Mouse (Mus musculus) liver, embryonic 13.5 days (tissue): ENCODE data around the gene Rtn4rl1. TPM values are rescaled to one million over a fixed set of nuclear protein-coding genes. Genes with fewer than 3 reads are reported as not detected.
A peak's percentile ranks its signal among the peaks of the same experiment; 100 is the strongest.
"Not testable (repeated sequence)": the region's sequence is repeated elsewhere in the genome, so short reads cannot be mapped to it uniquely, and the experiment has no call there.

Experiments
- ATAC-seq: fragments of 200-750 bp; cut with Nextera tagmentation; 2 replicates; pipeline ENCODE4 v1.8.0; 2017; ENCODE audit warnings: low read depth, mild to moderate bottlenecking, moderate number of reproducible peaks, moderate library complexity
- DNase-seq: peaks from one replicate; pipeline ENCODE4 v3.0.0; 2022
- H3K27ac ChIP-seq: fragments of 300-500 bp; sonication (generic); 2 replicates; pipeline ENCODE4 v1.5.1; 2015; ENCODE audit warnings: moderate library complexity, mild to moderate bottlenecking, inconsistent platforms
- H3K27me3 ChIP-seq: fragments of 300-500 bp; sonication (generic); 2 replicates; pipeline ENCODE4 v1.6.1; 2015; ENCODE audit warnings: mild to moderate bottlenecking, inconsistent platforms
- H3K36me3 ChIP-seq: fragments of 300-500 bp; sonication (generic); 2 replicates; pipeline ENCODE4 v1.6.1; 2015; ENCODE audit warnings: mild to moderate bottlenecking, inconsistent platforms
- H3K4me1 ChIP-seq: fragments of 300-500 bp; sonication (generic); replicated peaks from 2 replicates; pipeline ENCODE4 v1.6.1; 2015; ENCODE audit warnings: inconsistent platforms
- H3K4me2 ChIP-seq: fragments of 300-500 bp; sonication (generic); 2 replicates; pipeline ENCODE4 v1.6.1; 2015; ENCODE audit warnings: inconsistent platforms, mild to moderate bottlenecking, moderate library complexity
- H3K4me3 ChIP-seq: fragments of 300-500 bp; sonication (generic); replicated peaks from 2 replicates; pipeline ENCODE4 v1.5.1; 2015; ENCODE audit warnings: mild to moderate bottlenecking, inconsistent platforms
- H3K9ac ChIP-seq: fragments of 300-500 bp; sonication (generic); 2 replicates; pipeline ENCODE4 v1.6.1; 2015; ENCODE audit warnings: mild to moderate bottlenecking, inconsistent platforms
- H3K9me3 ChIP-seq: fragments of 300-500 bp; sonication (generic); replicated peaks from 2 replicates; pipeline ENCODE4 v1.6.1; 2016; ENCODE audit warnings: inconsistent platforms
- WGBS: fragments of 180-500 bp; shearing (Covaris S2); methylation state at CpG from one replicate; pipeline ENCODE4 v1.1.7; 2015; ENCODE audit not compliant: insufficient replicate concordance; 5-methylcytosine and 5-hydroxymethylcytosine counted together
- polyA plus RNA-seq: library from polyadenylated mRNA; unstranded; fragments of >200 nt; fragmentation: Nextera tagmentation; extraction: Ambion mirVana; gene quantifications from 2 replicates; pipeline ENCODE4 v1.2.1, GENCODE M21; 2015

Rtn4rl1 gene
- polyA plus RNA-seq, 1 experiment from 2014 or later, result 0.78 TPM

DNA sequence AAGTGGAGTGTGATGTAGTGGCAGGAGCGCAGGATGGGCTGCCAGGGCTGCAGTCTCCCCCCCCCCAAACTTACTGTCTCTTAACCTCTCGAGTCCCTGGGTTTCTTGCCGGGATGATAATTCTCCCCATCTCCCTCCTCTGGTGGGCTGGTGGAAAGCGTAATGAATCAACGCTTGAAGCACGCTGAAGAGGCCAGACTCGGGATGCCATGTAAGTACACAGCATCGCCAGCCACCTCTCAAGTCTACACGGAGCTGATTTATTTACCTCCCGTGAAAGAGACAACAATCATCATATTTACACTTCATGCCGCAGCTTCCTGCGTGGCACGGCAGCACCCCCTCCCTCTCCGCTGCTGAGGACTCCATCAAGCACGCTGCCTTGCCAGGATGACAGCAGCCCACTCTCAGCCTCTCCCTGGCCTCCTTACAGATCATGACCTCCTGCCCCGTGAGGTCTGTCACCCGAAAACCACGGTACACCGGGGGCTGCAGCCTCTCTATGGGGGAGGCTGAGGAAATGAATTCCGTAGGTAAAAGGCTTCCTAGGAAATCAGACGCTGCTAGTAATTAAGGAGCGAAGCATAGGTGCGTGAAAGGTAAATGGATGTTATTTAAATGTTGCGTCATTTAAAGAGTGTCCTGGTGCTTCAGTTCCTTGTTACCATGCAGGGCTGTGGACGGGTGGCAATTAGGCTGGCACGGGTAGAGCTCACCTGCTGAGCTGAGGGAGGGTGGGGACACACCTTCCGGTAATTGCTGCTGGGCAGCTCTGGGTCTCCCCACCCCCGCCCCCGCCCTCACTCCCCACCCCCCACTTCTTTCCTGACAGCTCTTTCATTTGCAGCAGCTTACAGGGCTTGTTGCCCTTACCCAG is 88.0 kb downstream of the Rtn4rl1 start:
- Histone ChIP-seq H3K4me3 (peak overlapping the region; percentile 8; the same call in 1 of the 2 replicates), H3K9ac (peak overlapping the region; percentile 15; the same call in 1 of the 2 replicates), H3K27ac (no peak overlapping the region), H3K9me3 (no peaks in the 10 kb centered on the region), H3K27me3 (peaks cover 39% of the 10 kb centered on the region), H3K36me3 (no peaks in the 10 kb centered on the region), H3K4me1 (peaks cover 34% of the 10 kb centered on the region), H3K4me2 (peak overlapping the region; percentile 44)
- WGBS, result 29% methylated on average over 29 of the region's 29 CpGs
- no peak for DNase-seq
- no peak for ATAC-seq

DNA sequence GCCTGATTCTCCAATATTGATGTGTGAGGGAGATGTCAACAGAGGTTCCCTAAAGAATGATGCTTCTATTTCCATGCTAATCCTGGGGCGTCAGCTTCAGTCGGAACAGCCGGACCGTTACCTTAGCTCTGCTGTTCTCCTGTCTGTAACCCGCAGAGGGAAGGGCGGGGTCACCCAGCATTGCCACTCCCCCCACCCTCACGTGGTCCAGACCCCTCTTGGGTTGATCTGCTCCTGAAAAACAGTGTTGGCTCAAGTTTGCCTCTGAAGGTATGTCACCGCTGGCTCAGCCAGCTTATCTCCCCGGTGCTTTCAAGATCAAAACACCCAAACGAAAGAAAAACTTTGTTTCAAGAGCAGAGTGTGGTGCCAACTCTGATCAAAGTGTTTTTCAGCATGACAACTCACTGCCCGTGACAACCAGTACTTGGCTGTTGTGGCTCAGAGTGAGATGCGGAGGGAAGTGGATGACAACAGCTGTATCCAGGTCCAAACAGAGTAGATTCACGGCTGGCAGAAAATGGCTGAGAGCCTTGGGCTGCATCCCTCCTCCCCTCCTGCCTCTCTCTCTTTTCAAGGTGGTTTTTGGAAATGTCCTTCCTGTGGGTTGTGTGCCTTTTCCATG is 89.0 kb downstream of the Rtn4rl1 start:
- DNase-seq (peak; percentile 21), ATAC-seq (peak; percentile 42; the same call in 1 of the 2 replicates)
- Histone ChIP-seq H3K9ac (peak overlapping the region; percentile 22; the same call in 1 of the 2 replicates), H3K4me1 (peaks cover 34% of the 10 kb centered on the region), H3K4me2 (peak overlapping the region; percentile 44), H3K9me3 (no peaks in the 10 kb centered on the region), H3K36me3 (no peaks in the 10 kb centered on the region), H3K27me3 (peaks cover 43% of the 10 kb centered on the region), H3K4me3 (peak overlapping the region; percentile 8), H3K27ac (no peak overlapping the region)
- WGBS, result 12% methylated on average over 13 of the region's 13 CpGs

DNA sequence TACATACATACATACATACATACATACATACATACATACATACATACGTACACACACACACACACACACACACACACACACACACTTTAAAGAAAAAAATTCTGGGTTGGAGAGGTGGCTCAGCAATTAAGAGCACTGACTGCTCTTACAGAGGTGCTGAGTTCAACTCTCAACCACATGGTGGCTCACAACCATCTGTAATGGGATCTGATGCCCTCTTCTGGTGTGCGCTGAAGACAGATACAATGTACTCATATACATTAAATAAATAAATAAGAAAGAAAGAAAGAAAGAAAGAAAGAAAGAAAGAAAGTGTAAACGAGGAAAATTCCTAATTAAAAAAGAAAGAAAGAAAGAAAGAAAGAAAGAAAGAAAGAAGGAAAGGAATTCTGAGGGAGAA is 90.2 kb downstream of the Rtn4rl1 start:
- not testable (repeated sequence) for H3K4me3 ChIP-seq, H3K9me3 ChIP-seq, H3K36me3 ChIP-seq, H3K4me2 ChIP-seq, DNase-seq, H3K27ac ChIP-seq, H3K9ac ChIP-seq, ATAC-seq
- 63% methylated on average over 3 of the region's 3 CpGs for WGBS
- Histone ChIP-seq H3K4me1 (peaks cover 34% of the 10 kb centered on the region), H3K27me3 (peaks cover 45% of the 10 kb centered on the region)

DNA sequence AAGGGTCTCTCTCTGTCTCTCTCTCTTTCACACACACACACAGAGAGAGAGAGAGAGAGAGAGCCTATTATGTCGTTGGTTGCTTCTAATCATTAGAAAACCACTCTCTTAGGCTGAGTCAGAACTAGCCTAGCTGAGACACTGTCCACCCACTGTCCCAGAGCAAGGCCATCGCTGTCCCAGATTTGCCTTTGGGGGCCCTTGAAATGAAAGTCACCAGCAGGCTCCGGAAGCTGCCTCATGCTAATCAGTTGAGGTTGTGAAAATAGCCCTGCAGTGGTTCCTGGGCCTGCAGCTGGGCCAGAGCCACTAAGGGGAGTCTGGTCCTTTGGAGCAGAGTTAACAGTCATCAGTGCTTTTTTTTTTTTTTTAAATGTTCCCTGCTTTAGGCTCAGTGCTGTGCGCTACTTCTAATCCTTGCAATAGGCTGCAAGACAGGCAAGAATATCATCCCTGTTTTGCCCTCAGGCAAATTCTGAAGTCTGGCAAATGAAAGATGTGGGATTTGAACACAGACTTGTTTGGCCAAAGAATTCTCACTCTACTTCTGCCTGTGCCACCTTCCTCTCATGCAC is 92.4 kb downstream of the Rtn4rl1 start:
- Histone ChIP-seq H3K27me3 (peaks cover 39% of the 10 kb centered on the region), H3K4me2 (no peak overlapping the region), H3K9me3 (no peaks in the 10 kb centered on the region), H3K9ac (no peak overlapping the region), H3K4me3 (no peak overlapping the region), H3K36me3 (no peaks in the 10 kb centered on the region), H3K27ac (no peak overlapping the region), H3K4me1 (peaks cover 22% of the 10 kb centered on the region)
- whole genome bisulfite sequencing, result 49% methylated on average over 4 of the region's 4 CpGs
- DNase-seq (no peak), ATAC-seq (no peak)

DNA sequence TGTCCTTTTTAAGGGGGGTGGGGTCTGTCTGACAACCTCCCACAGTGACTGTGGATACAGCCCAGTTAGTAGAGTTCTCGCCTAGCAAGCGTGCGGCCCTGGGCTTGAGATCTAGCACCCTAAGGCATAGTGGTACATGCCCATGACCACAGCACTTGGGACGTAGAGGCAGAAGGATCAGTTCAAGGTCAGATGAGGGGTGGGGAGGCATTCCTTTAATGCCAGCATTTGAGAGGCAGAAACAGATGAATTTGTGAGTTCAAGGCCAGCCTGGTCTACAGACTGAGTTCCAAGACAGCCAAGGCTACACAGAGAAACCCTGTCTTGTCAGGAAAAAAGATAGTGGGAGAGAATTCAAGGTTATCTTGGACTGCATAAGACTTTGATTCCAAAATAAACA is 93.3 kb downstream of the Rtn4rl1 start:
- Histone ChIP-seq H3K4me3 (no peak overlapping the region), H3K27me3 (peaks cover 39% of the 10 kb centered on the region), H3K4me2 (no peak overlapping the region), H3K4me1 (peaks cover 15% of the 10 kb centered on the region), H3K36me3 (no peaks in the 10 kb centered on the region), H3K27ac (no peak overlapping the region), H3K9me3 (no peaks in the 10 kb centered on the region), H3K9ac (no peak overlapping the region)
- DNase-seq (no peak), ATAC-seq (no peak)
- 80% methylated on average over 4 of the region's 4 CpGs for WGBS

DNA sequence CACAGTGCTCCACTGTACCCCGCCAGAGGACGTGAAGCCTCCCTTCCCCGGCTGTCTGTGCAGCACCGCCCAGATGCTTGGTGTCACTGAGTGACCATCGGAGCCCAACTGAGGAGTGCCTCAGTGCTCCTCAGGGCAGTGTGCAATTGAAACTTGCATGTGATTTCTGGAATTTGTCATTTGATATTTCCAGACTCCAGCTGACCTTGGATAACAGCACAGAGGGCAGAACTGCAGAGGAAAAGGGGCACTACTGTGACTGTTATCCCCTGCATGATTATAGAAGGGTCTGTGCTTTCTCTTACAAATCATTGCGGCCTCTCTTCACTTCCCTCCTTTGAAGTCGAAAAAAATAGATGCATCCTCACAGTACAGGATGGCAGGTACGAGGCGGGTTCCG is 94.4 kb downstream of the Rtn4rl1 start:
- no peak overlapping the region for H3K4me3 ChIP-seq
- ATAC-seq (no peak), DNase-seq (no peak)
- no peak overlapping the region for H3K4me2 ChIP-seq
- 75% methylated on average over 10 of the region's 10 CpGs for WGBS
- H3K4me1 ChIP-seq, result peaks cover 4% of the 10 kb centered on the region
- no peaks in the 10 kb centered on the region for H3K36me3 ChIP-seq
- no peak overlapping the region for H3K27ac ChIP-seq
- H3K9me3 ChIP-seq, result no peaks in the 10 kb centered on the region
- H3K9ac ChIP-seq, result no peak overlapping the region
- peaks cover 43% of the 10 kb centered on the region for H3K27me3 ChIP-seq

DNA sequence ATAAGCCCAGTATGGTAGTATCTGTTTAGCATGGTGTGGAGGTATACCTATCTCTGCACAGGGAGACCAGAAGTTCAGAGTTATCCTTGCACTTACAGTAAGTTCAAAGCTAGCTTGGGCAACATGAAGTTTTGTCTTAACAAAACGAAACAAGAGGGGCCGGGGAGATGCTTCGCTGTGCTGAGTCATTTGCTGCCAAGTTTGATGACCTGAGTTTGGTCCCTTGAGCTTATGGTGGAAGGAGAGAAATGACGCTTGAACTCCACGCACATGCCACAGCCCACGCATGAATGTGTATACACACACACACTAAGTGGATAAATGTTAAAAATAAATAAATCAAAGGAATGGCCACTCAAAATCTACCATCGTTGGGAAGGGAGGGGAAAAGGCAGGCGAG is 94.9 kb downstream of the Rtn4rl1 start:
- no peak overlapping the region for H3K9ac ChIP-seq
- no peak overlapping the region for H3K4me3 ChIP-seq
- H3K4me2 ChIP-seq, result no peak overlapping the region
- H3K27ac ChIP-seq, result no peak overlapping the region
- H3K27me3 ChIP-seq, result peaks cover 49% of the 10 kb centered on the region
- H3K36me3 ChIP-seq, result no peaks in the 10 kb centered on the region
- no peak for ATAC-seq
- H3K9me3 ChIP-seq, result no peaks in the 10 kb centered on the region
- DNase-seq, result no peak
- no peaks in the 10 kb centered on the region for H3K4me1 ChIP-seq
- 66% methylated on average over 8 of the region's 8 CpGs for WGBS

DNA sequence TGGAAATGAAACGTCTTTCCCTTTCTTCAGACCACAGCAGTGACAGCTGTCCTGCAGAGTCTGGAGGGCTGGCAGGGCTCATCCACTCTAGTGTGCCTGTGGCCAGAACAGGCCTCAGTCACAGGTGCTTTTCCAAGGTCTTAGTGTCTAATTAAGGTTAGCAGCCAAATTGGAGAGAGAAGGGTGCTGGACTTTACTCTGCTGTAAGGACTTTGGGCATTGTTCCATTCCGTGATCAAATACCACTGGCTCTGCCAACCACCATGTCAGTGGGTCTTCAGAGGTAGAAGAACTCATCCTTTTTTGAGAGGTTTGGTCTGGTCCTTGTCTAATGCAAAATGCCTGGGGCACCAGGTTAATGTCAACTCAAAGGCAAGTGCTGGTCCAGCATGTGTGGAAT is 95.5 kb downstream of the Rtn4rl1 start:
- DNase-seq (no peak), ATAC-seq (no peak)
- H3K4me2 ChIP-seq, result no peak overlapping the region
- H3K36me3 ChIP-seq, result no peaks in the 10 kb centered on the region
- H3K27me3 ChIP-seq, result peaks cover 55% of the 10 kb centered on the region
- no peak overlapping the region for H3K27ac ChIP-seq
- peaks cover 3% of the 10 kb centered on the region for H3K4me1 ChIP-seq
- WGBS, result 53% methylated on average over 2 of the region's 2 CpGs
- no peak overlapping the region for H3K4me3 ChIP-seq
- no peak overlapping the region for H3K9ac ChIP-seq
- H3K9me3 ChIP-seq, result no peaks in the 10 kb centered on the region

DNA sequence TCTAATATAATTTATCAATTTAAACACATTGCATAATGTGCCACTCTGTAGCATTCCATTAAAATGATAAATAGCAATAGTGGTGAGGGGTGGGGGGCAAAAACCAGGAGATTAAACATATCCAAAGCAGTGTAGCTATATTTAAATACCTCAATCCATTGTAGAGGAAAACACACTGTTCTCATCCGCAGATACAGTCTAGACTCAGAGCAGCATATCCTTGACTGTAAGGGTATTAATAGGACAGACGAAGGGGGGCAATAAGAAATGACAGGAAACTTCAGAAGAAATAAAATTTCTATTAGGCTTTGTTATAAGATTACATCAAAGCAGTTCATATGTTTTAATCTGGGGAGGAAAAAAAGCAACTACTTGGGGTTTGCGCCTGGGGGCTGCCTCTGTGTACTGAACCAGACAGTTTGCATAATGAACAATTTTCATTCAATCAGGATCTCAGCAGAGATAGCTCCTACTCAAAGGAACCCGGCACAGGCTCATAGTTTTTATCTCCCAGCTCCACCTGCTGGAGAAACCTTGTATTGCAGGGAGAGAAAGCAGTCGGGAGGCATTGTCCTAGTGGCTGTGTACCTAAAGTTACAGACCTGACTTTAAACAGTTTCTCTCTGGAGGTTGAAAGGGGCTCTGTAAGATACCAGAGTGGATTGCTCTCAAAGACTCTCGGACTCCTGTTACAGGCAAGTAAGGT is 97.1 kb downstream of the Rtn4rl1 start:
- ATAC-seq (no peak; the same call in 1 of the 2 replicates), DNase-seq (peak; percentile 67)
- no peaks in the 10 kb centered on the region for H3K36me3 ChIP-seq
- H3K27ac ChIP-seq, result no peak overlapping the region
- H3K4me3 ChIP-seq, result no peak overlapping the region
- H3K9ac ChIP-seq, result no peak overlapping the region
- H3K4me1 ChIP-seq, result peaks cover 18% of the 10 kb centered on the region
- no peak overlapping the region for H3K4me2 ChIP-seq
- H3K9me3 ChIP-seq, result no peaks in the 10 kb centered on the region
- H3K27me3 ChIP-seq, result peaks cover 47% of the 10 kb centered on the region
- WGBS, result 17% methylated on average over 6 of the region's 6 CpGs

DNA sequence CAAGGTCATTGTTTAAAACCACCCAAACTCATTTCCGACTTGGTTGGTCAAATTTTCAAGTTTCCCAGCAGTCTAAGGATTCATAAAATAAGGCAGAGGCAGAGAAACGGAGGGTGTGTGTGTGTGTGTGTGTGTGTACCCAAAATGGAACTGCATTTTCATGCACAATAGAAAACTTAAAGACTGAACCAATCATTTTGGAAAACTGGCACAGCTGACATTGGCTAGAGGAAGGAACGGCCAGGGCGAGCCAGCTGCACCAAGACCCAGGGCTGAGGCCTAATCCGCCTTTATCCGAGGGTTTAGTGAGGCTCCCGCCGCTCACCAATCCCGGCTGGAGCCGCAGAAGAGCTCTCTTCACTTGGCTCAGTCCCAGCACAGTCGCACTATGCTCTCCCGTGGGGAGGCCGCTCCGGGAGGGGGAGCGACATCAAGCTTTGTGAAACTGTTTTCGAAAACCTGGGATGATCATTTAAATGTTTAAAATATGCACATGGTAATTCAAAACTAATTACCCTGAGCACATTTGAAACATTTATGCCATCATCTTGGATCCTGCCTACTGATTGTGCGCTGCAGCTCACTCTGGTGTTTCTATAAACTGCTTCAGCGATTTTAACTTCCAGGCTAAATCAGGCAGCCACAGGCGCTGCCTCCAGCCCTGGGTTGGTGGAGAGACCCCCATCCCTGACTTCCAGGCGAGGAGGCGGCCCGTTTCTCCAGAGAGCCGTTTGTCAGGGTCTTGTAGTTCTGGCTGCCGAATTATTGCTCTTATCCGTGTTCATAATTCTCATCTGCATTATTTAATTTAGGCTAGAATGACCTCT is 98.0 kb downstream of the Rtn4rl1 start:
- Histone ChIP-seq H3K9me3 (no peaks in the 10 kb centered on the region), H3K4me3 (no peak overlapping the region), H3K27me3 (peaks cover 41% of the 10 kb centered on the region), H3K9ac (no peak overlapping the region), H3K4me1 (peaks cover 27% of the 10 kb centered on the region), H3K4me2 (no peak overlapping the region), H3K36me3 (no peaks in the 10 kb centered on the region), H3K27ac (no peak overlapping the region)
- WGBS, result 54% methylated on average over 25 of the region's 25 CpGs
- no peak for ATAC-seq
- no peak for DNase-seq
